Mouse (Mus musculus): ENCODE measurements at regions not wholly inside any gene's neighbourhood (a gene's known extent, or its start where the extent isn't known, plus 50 kb on each side); places are given as distances from the start of the nearest gene placed in this dataset.

DNA sequence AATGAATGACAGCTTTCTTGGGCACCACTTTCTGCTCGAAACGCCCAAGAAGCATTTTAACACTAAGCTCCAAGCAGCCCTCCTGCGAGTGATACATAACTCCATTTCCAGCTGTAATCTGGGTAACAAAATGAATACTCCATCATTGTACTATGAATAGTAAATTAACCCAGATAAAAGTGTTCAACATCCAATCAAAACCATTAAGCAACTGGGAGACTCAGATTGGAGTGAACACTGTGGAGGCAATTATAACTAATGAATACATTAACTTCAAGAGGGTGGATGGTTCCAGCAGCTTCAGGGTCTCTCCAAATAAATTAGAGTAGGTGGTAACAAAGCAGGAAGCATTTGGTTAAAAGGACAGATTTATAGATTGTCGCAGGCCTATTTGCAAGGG lies 414.2 kb downstream of the Cdh26 start:
- WGBS: 85% methylated on average over 4 of the region's 4 CpGs
- no peaks in the 10 kb centered on the region for H3K79me2 ChIP-seq (ENCODE audit: control insufficient read depth, insufficient read depth, low read length)
- H3K9ac ChIP-seq (ENCODE audit: low read depth, low read length): no peak overlapping the region
- no peak overlapping the region for H3K4me3 ChIP-seq (ENCODE audit: insufficient read depth, low read depth, low read length)
- no peaks in the 10 kb centered on the region for H3K27me3 ChIP-seq (ENCODE audit: control insufficient read depth, insufficient read depth, low read length)
- DNase-seq (ENCODE audit: extremely low read depth, low read depth, low spot score): no peak
- no peaks in the 10 kb centered on the region for H3K36me3 ChIP-seq (ENCODE audit: control insufficient read depth, insufficient read depth, low read length)
- H3K27ac ChIP-seq (replicated peaks; ENCODE audit: insufficient read depth, low read depth, low read length): no peak overlapping the region
- TF ChIP-seq POLR2A (IDR thresholded peaks at IDR 0.05; ENCODE audit: extremely low read depth, insufficient read depth, low read length) (no peak), CTCF (IDR thresholded peaks at IDR 0.05; ENCODE audit: low read depth, low read length) (no peak)
- H3K4me1 ChIP-seq (ENCODE audit: control insufficient read depth, insufficient read depth, low read length): no peaks in the 10 kb centered on the region

DNA sequence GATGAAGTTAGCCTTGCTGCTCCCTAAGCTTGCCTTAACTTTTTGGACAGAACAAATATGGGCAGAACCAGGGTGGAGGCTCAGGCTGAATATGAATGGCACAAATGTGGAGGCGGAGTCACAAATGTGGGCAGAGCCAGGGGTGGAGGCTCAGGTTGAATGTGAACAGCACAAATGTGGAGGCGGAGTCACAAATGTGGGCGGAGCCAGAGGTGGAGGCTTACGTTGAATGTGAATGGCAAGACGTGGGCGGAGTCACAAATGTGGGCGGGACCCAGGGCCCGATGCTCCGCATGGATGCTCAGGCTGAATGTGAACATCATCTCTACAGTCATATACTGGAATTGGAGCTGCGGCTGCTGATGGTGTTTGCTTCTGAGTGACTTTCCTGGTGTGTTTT lies 420.0 kb downstream of the Cdh26 start:
- Histone ChIP-seq H3K9ac (ENCODE audit: low read depth, low read length) (no peak overlapping the region), H3K27me3 (ENCODE audit: control insufficient read depth, insufficient read depth, low read length) (no peaks in the 10 kb centered on the region), H3K36me3 (ENCODE audit: control insufficient read depth, insufficient read depth, low read length) (no peaks in the 10 kb centered on the region), H3K4me1 (ENCODE audit: control insufficient read depth, insufficient read depth, low read length) (no peaks in the 10 kb centered on the region), H3K27ac (replicated peaks; ENCODE audit: insufficient read depth, low read depth, low read length) (no peak overlapping the region), H3K79me2 (ENCODE audit: control insufficient read depth, insufficient read depth, low read length) (no peaks in the 10 kb centered on the region), H3K4me3 (ENCODE audit: insufficient read depth, low read depth, low read length) (no peak overlapping the region)
- TF ChIP-seq POLR2A (IDR thresholded peaks at IDR 0.05; ENCODE audit: extremely low read depth, insufficient read depth, low read length) (no peak), CTCF (IDR thresholded peaks at IDR 0.05; ENCODE audit: low read depth, low read length) (no peak)
- WGBS: 89% methylated on average over 10 of the region's 10 CpGs
- no peak for DNase-seq (ENCODE audit: extremely low read depth, low read depth, low spot score)

DNA sequence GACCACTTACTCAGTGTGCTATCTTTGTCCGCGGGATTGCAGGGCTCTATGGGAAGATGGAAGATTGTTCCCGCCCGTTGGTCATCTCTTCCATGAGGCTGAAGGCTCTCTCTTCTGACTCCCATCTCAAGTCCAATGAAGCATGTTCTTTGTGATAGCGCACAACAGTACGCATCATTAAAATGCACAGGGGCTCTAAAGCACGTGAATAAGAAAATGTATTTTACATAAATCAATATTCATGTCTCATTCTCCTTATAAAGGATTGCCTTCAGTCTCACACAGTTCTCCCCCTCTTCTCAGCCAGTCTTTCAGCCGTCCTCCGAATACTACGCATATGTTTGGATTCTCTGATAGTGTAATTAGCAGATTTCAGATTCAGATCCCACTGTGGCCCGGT lies 420.4 kb downstream of the Cdh26 start:
- 87% methylated on average over 11 of the region's 11 CpGs for whole genome bisulfite sequencing

DNA sequence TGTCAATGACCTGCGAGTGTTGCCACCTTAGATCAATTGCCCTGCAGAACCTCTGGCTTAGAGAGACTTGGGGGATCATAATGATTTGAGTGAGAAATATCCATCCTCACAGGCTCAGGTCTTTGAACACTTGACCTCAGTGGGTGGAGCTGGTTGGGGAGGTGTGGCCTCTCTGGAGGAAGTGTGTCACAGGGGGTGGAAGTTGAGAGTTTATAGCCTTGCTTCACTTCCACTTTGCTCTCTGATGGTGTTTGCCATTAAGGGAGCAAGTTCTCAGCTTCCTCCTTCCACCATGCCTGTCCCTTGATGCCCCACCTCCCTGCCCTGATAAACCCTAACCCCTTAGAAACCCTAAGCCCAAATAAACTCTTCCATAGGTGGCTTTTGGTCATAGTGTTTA lies 423.7 kb downstream of the Cdh26 start:
- DNase-seq (ENCODE audit: extremely low read depth, low read depth, low spot score): no peak
- H3K27me3 ChIP-seq (ENCODE audit: control insufficient read depth, insufficient read depth, low read length): no peaks in the 10 kb centered on the region
- WGBS: 66% methylated on average over 1 of the region's 1 CpGs
- no peaks in the 10 kb centered on the region for H3K36me3 ChIP-seq (ENCODE audit: control insufficient read depth, insufficient read depth, low read length)
- H3K9ac ChIP-seq (ENCODE audit: low read depth, low read length): no peak overlapping the region
- no peaks in the 10 kb centered on the region for H3K4me1 ChIP-seq (ENCODE audit: control insufficient read depth, insufficient read depth, low read length)
- no peak for TF ChIP-seq CTCF (IDR thresholded peaks at IDR 0.05; ENCODE audit: low read depth, low read length)
- TF ChIP-seq POLR2A (IDR thresholded peaks at IDR 0.05; ENCODE audit: extremely low read depth, insufficient read depth, low read length): no peak
- no peaks in the 10 kb centered on the region for H3K79me2 ChIP-seq (ENCODE audit: control insufficient read depth, insufficient read depth, low read length)
- no peak overlapping the region for H3K4me3 ChIP-seq (ENCODE audit: insufficient read depth, low read depth, low read length)
- no peak overlapping the region for H3K27ac ChIP-seq (replicated peaks; ENCODE audit: insufficient read depth, low read depth, low read length)

More for the DNA sequence above, 420.4 kb downstream of the Cdh26 start:
- H3K9ac ChIP-seq (ENCODE audit: low read depth, low read length): no peak overlapping the region
- H3K79me2 ChIP-seq (ENCODE audit: control insufficient read depth, insufficient read depth, low read length): no peaks in the 10 kb centered on the region
- no peak overlapping the region for H3K27ac ChIP-seq (replicated peaks; ENCODE audit: insufficient read depth, low read depth, low read length)
- no peak for DNase-seq (ENCODE audit: extremely low read depth, low read depth, low spot score)
- no peak overlapping the region for H3K4me3 ChIP-seq (ENCODE audit: insufficient read depth, low read depth, low read length)
- H3K27me3 ChIP-seq (ENCODE audit: control insufficient read depth, insufficient read depth, low read length): no peaks in the 10 kb centered on the region
- no peaks in the 10 kb centered on the region for H3K4me1 ChIP-seq (ENCODE audit: control insufficient read depth, insufficient read depth, low read length)
- no peaks in the 10 kb centered on the region for H3K36me3 ChIP-seq (ENCODE audit: control insufficient read depth, insufficient read depth, low read length)
- no peak for TF ChIP-seq CTCF (IDR thresholded peaks at IDR 0.05; ENCODE audit: low read depth, low read length)
- no peak for TF ChIP-seq POLR2A (IDR thresholded peaks at IDR 0.05; ENCODE audit: extremely low read depth, insufficient read depth, low read length)

DNA sequence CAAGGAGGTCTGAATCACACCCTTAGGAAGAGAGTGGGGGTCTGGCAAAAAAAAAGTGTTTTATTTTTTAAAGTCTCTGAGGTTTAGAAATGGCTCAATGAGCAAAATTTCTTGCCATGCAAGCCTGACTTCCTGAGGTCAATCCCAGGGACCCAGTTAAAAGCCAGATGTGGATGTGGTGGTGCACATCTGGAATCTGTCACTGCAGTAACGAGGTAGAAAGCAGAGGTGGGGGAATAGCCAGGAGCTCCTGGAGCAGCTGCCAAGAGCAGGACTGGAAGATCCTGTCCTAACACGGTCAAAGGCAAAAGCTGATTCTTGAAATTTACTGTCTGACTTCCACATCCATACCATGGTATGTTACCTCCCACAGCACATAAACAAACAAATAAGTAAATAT lies 424.4 kb downstream of the Cdh26 start:
- Histone ChIP-seq H3K79me2 (ENCODE audit: control insufficient read depth, insufficient read depth, low read length) (no peaks in the 10 kb centered on the region), H3K27ac (replicated peaks; ENCODE audit: insufficient read depth, low read depth, low read length) (no peak overlapping the region), H3K4me1 (ENCODE audit: control insufficient read depth, insufficient read depth, low read length) (no peaks in the 10 kb centered on the region), H3K4me3 (ENCODE audit: insufficient read depth, low read depth, low read length) (no peak overlapping the region), H3K9ac (ENCODE audit: low read depth, low read length) (no peak overlapping the region), H3K36me3 (ENCODE audit: control insufficient read depth, insufficient read depth, low read length) (no peaks in the 10 kb centered on the region), H3K27me3 (ENCODE audit: control insufficient read depth, insufficient read depth, low read length) (no peaks in the 10 kb centered on the region)
- DNase-seq (ENCODE audit: extremely low read depth, low read depth, low spot score): no peak
- TF ChIP-seq POLR2A (IDR thresholded peaks at IDR 0.05; ENCODE audit: extremely low read depth, insufficient read depth, low read length) (no peak), CTCF (IDR thresholded peaks at IDR 0.05; ENCODE audit: low read depth, low read length) (no peak)
- 68% methylated on average over 2 of the region's 2 CpGs for WGBS

DNA sequence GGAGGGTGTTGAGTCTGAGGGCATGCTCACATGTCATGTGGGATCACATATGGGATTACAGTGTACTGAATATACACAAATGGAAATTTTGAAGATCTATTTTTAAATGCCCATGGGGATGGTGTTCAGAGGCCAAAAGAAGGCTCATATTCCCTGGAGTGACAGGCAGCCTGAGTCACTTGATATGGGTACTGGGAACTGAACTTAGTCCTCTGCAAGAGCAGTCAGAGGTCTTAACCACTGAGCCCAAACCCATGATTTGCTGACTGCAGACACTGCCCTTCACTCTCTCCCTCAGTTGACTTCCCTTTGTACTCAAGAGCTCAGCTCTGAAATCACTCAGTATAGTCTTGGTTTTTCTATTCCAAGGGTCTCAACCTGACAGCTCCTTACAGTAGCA lies 432.3 kb downstream of the Cdh26 start:
- H3K4me1 ChIP-seq (ENCODE audit: control insufficient read depth, insufficient read depth, low read length): no peaks in the 10 kb centered on the region
- H3K27ac ChIP-seq (replicated peaks; ENCODE audit: insufficient read depth, low read depth, low read length): no peak overlapping the region
- DNase-seq (ENCODE audit: extremely low read depth, low read depth, low spot score): no peak
- H3K27me3 ChIP-seq (ENCODE audit: control insufficient read depth, insufficient read depth, low read length): no peaks in the 10 kb centered on the region
- no peaks in the 10 kb centered on the region for H3K79me2 ChIP-seq (ENCODE audit: control insufficient read depth, insufficient read depth, low read length)
- H3K9ac ChIP-seq (ENCODE audit: low read depth, low read length): no peak overlapping the region
- TF ChIP-seq CTCF (IDR thresholded peaks at IDR 0.05; ENCODE audit: low read depth, low read length) (no peak), POLR2A (IDR thresholded peaks at IDR 0.05; ENCODE audit: extremely low read depth, insufficient read depth, low read length) (no peak)
- H3K36me3 ChIP-seq (ENCODE audit: control insufficient read depth, insufficient read depth, low read length): no peaks in the 10 kb centered on the region
- no peak overlapping the region for H3K4me3 ChIP-seq (ENCODE audit: insufficient read depth, low read depth, low read length)

Data from liver, adult 2 months (tissue).